Mouse (Mus musculus) cerebellum, postnatal 10 days (tissue): Measurements from ENCODE around the gene Cd72.

Experiments used
- DNase-seq, 2 experiments: peaks; one replicate each; pipeline ENCODE4 v3.0.0; 2021; ENCODE audit warnings: mixed read lengths in 2 of 2

The Cd72 gene

DNA sequence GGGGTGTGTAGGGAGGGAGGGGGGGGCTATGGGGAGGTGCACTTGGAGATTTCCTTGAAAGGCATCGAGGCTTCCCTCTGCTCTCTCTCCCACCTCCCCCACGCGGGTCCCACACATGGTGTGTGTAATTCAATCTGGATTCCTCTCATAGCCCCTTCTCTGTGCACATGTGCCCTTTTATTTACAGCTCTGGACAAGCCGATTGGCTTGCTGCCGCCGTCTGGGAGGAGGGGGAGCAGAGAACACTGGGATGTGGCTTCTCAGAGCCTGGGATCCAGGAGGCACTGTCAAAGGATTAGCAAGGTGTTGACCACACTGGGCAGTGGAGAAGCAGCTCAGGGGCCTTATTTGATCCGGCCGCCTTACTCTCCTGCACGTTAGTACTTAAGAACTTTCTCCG lies 53.5 kb downstream of the Cd72 start:
- DNase-seq: no peak

DNA sequence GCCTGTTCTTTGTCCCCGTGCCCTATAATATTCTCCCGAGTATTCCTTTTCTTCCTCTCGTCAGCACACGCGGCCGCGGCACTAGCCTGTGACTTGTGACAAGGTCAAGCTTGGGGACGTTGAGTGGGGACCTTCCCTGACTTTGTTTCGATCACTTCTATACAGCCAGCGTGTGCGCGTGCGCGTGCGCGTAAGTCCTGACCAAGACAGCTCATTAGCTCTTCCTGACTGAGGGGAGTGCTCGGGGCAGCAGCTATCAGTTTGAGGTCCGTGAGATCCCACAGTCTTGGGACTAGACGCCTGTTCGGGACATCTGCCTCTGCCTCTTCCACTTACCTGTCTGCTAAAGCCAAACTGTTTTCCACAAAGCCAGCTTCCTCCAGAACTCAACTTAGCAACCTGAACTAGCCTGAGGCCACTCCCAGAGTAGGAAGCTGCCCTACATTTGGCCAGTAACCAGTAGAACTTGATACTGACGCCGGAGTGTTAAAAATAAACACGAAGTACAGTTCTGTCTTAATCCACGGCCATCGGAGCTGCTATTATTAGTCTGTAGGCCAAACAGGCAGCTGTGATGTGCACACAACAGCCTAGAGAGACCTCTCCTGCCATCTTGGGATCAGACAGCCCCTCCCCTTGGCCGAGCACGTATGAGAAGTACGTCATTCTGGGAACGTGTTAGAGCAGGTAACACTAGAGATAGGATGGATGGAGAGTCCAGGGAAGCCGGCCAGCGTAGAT lies 54.9 kb downstream of the Cd72 start:
- no peak for DNase-seq

DNA sequence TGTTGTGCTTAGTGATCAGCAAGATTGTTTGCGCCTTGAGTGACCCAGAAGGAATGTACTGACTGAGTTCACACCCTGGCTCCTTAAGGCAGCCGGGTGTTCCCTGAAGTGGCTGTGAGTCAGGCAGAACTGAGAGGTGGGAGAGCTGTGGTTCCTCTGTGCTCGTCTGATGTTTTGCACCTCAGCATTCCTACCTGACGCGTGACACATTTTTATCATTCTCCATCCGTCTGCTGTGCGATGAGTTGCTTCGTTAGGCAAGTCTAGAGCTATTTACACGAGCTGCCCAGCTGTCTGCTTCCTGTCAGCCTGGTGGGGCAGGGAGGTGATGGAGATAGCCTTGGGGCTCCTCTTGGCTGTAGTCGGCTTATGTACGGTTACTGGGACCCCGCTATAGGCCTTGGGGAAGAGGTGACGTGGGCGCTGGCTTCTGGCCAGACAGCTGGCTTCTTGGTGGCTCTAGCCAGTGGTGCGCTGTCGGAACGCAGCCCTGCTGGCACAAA lies 55.5 kb downstream of the Cd72 start:
- DNase-seq: peak; percentile 63 to 72

- DNase-seq: no peak
Measured at GRCm38 (mm10) chr4:43398014-43398413, 56.4 kb downstream of the Cd72 start.
